ENCODE assay signal across 31 mouse cellular contexts in the genomic region with DNA sequence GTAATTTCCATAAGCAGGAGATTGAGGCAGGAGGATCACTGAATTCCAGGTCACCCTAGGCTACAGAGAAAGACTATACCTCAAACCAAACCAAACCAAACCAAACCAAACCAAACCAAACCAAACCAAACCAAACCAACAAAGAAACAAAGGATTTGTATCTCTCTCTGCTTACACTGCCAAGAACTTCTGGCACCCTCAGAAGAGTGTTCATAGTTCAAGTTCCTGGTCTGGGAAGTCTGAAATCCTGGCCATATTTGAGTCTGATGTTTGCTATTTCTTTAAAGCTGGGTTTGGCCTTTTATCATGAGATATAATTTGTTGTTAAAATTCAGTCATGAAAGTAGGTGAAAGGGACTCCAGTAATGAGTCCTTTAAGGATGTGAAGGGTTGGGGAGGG.
"Had no signal": no experiment of that assay in that cellular context is flagged by ENCODE, and none has a peak within 500 bp of the region (broad histone marks: within the 10 kb centered on the region; RNA-seq: fewer than 3 reads in every experiment).

No protein-coding gene starts in this region.

- H3K27me3 ChIP-seq: limb, embryonic 12.5 days; limb, embryonic 13.5 days; limb, embryonic 15.5 days; liver, embryonic 12.5 days; liver, embryonic 13.5 days; liver, embryonic 15.5 days; lung, embryonic 15.5 days; megakaryocyte, embryonic 14.5 days; midbrain, embryonic 12.5 days; midbrain, embryonic 13.5 days; midbrain, embryonic 15.5 days had no signal

- H3K9me3 ChIP-seq: limb, embryonic 10.5 days; limb, embryonic 12.5 days; limb, embryonic 15.5 days; liver, embryonic 12.5 days; liver, embryonic 13.5 days; liver, embryonic 15.5 days; lung, embryonic 15.5 days; midbrain, embryonic 10.5 days; midbrain, embryonic 12.5 days; midbrain, embryonic 13.5 days; midbrain, embryonic 15.5 days had no signal

- H3K4me2 ChIP-seq: limb, embryonic 12.5 days; limb, embryonic 13.5 days; limb, embryonic 15.5 days; liver, embryonic 11.5 days; liver, embryonic 12.5 days; liver, embryonic 13.5 days; liver, embryonic 15.5 days; lung, embryonic 14.5 days; lung, embryonic 15.5 days; midbrain, embryonic 11.5 days; midbrain, embryonic 12.5 days; midbrain, embryonic 13.5 days; midbrain, embryonic 15.5 days had no signal

- H3K27ac ChIP-seq: limb, embryonic 10.5 days; limb, embryonic 12.5 days; limb, embryonic 13.5 days; limb, embryonic 15.5 days; liver, embryonic 12.5 days; liver, embryonic 13.5 days; liver, embryonic 14.5 days; liver, embryonic 15.5 days; lung, embryonic 15.5 days; macrophage; midbrain, embryonic 10.5 days; midbrain, embryonic 12.5 days; midbrain, embryonic 13.5 days; midbrain, embryonic 15.5 days had no signal

- H3K4me3 ChIP-seq: limb, embryonic 10.5 days; limb, embryonic 12.5 days; limb, embryonic 13.5 days; limb, embryonic 15.5 days; liver, embryonic 12.5 days; liver, embryonic 13.5 days; liver, embryonic 15.5 days; lung, embryonic 15.5 days; megakaryocyte, embryonic 14.5 days; midbrain, embryonic 10.5 days; midbrain, embryonic 12.5 days; midbrain, embryonic 13.5 days; midbrain, embryonic 15.5 days; myocyte had no signal

- DNase-seq: left cerebral cortex, postnatal 4 days; liver; liver, embryonic 13.5 days; liver, postnatal 0 days; lung, adult 18-20 months; lung, adult 2 months; lung, embryonic 14.5 days; lung, postnatal 10 days; lung, postnatal 14 days; lung, postnatal 36 days; lung, postnatal 4 days; midbrain, embryonic 14.5 days had no signal

- H3K9ac ChIP-seq: limb, embryonic 12.5 days; limb, embryonic 13.5 days; limb, embryonic 15.5 days; liver, embryonic 12.5 days; liver, embryonic 13.5 days; liver, embryonic 14.5 days; liver, embryonic 15.5 days; liver, postnatal 0 days; lung, embryonic 14.5 days; lung, embryonic 15.5 days; midbrain, embryonic 12.5 days; midbrain, embryonic 13.5 days; midbrain, embryonic 15.5 days had no signal

- ATAC-seq: liver, embryonic 12.5 days; liver, postnatal 0 days; lung, postnatal 0 days; midbrain, embryonic 13.5 days; midbrain, embryonic 15.5 days; midbrain, embryonic 16.5 days had no signal

- H3K36me3 ChIP-seq: limb, embryonic 10.5 days; limb, embryonic 12.5 days; limb, embryonic 13.5 days; limb, embryonic 15.5 days; liver, embryonic 12.5 days; liver, embryonic 13.5 days; liver, embryonic 15.5 days; lung, embryonic 15.5 days; midbrain, embryonic 10.5 days; midbrain, embryonic 12.5 days; midbrain, embryonic 13.5 days; midbrain, embryonic 15.5 days had no signal

- H3K4me1 ChIP-seq: limb, embryonic 10.5 days; limb, embryonic 12.5 days; limb, embryonic 13.5 days; limb, embryonic 15.5 days; liver, embryonic 12.5 days; liver, embryonic 13.5 days; liver, embryonic 15.5 days; lung, embryonic 15.5 days; midbrain, embryonic 10.5 days; midbrain, embryonic 12.5 days; midbrain, embryonic 13.5 days; midbrain, embryonic 15.5 days had no signal
